Mouse (Mus musculus) G1E (cell line): ENCODE data around the gene Paxbp1. TPM values are rescaled to one million over a fixed set of nuclear protein-coding genes. Genes with fewer than 3 reads are reported as not detected.
A peak's percentile ranks its signal among the peaks of the same experiment; 100 is the strongest.

Source experiments
- ATAC-seq: 2 replicates; pipeline ENCODE4 v1.8.0; 2016; ENCODE audit warnings: mild to moderate bottlenecking; ENCODE audit not compliant: insufficient number of reproducible peaks, poor library complexity, low FRiP score, severe bottlenecking; ENCODE audit errors: extremely low read depth
- DNase-seq: peaks from one replicate; pipeline ENCODE4 v3.0.0; 2012; ENCODE audit warnings: low spot score
- H3K27me3 ChIP-seq: 2 replicates; pipeline ENCODE4 v1.6.1; 2012; ENCODE audit warnings: mild to moderate bottlenecking, low read length, inconsistent platforms; ENCODE audit not compliant: insufficient read depth
- H3K36me3 ChIP-seq: replicated peaks from 2 replicates; pipeline ENCODE3; 2012; ENCODE audit warnings: mild to moderate bottlenecking, inconsistent platforms
- H3K4me1 ChIP-seq: 2 replicates; pipeline ENCODE4 v1.6.1; 2012; ENCODE audit warnings: low read depth, low read length, inconsistent platforms, mixed read lengths; ENCODE audit not compliant: insufficient read depth
- H3K4me3 ChIP-seq: 2 replicates; pipeline ENCODE4 v1.5.1; 2012; ENCODE audit warnings: low read depth, mild to moderate bottlenecking, inconsistent platforms, low read length, moderate library complexity, mixed read lengths
- H3K9me3 ChIP-seq: replicated peaks from 2 replicates; pipeline ENCODE4 v1.6.1; 2012; ENCODE audit warnings: inconsistent platforms
- CTCF ChIP-seq: IDR thresholded peaks from 2 replicates; pipeline ENCODE4 v1.5.1; 2012; ENCODE audit warnings: low read depth, low read length, inconsistent platforms, mixed read lengths
- GATA1 ChIP-seq: IDR thresholded peaks from 2 replicates; pipeline ENCODE4 v1.6.1; 2012; ENCODE audit warnings: borderline replicate concordance, low read length, inconsistent platforms, mixed read lengths
- GATA2 ChIP-seq: IDR thresholded peaks from 2 replicates; pipeline ENCODE4 v1.6.1; 2012; ENCODE audit warnings: low read depth, low read length, inconsistent platforms, borderline replicate concordance
- POLR2AphosphoS5 ChIP-seq: IDR thresholded peaks from 2 replicates; pipeline ENCODE4 v1.6.1; 2012; ENCODE audit warnings: low read depth, low read length, inconsistent platforms; ENCODE audit not compliant: insufficient replicate concordance
- TAL1 ChIP-seq: conservative IDR thresholded peaks from 2 replicates; pipeline ENCODE4 v1.6.1; 2012; ENCODE audit warnings: low read depth, low read length, inconsistent platforms, mixed read lengths
- polyA plus RNA-seq: library from polyadenylated mRNA; stranded (reverse); fragments of >175 nt; gene quantifications from 2 replicates; pipeline ENCODE4 v1.2.3, GENCODE M21; 2012
- total RNA-seq, 2 experiments: library from RNA; stranded (forward) in 1 of 2; stranded (reverse) in 1 of 2; fragments of 200-1000 nt in 1 of 2; fragments of >200 nt in 1 of 2; fragmentation: Nextera tagmentation in 1 of 2; gene quantifications; 2 replicates each; pipeline ENCODE4 v1.2.3; 2014 to 2017

Gene Paxbp1
- total and polyA plus RNA-seq, 3 experiments = 45.9 to 222 (median 116) TPM

- DNase-seq = peak; percentile 24
- peaks cover 51% of the 10 kb centered on the region for H3K36me3 ChIP-seq
- no peaks in the 10 kb centered on the region for H3K9me3 ChIP-seq
- TF ChIP-seq GATA1 (no peak), GATA2 (no peak), TAL1 (no peak; the same call in 1 of the 2 replicates), CTCF (no peak)
- H3K4me1 ChIP-seq = peaks cover 56% of the 10 kb centered on the region
- no peaks in the 10 kb centered on the region for H3K27me3 ChIP-seq
- ATAC-seq = peak; percentile 55
- H3K4me3 ChIP-seq = peak overlapping the region; percentile 25; the same call in 1 of the 2 replicates
These were observed 49.3 kb downstream of the Paxbp1 start for GRCm38 (mm10) chr16:90995023-90995422.

- DNase-seq (no peak), ATAC-seq (no peak)
- H3K36me3 ChIP-seq = peaks cover 64% of the 10 kb centered on the region
- no peaks in the 10 kb centered on the region for H3K9me3 ChIP-seq
- peaks cover 34% of the 10 kb centered on the region for H3K4me1 ChIP-seq
- no peak overlapping the region; the same call in 1 of the 2 replicates for H3K4me3 ChIP-seq
- H3K27me3 ChIP-seq = no peaks in the 10 kb centered on the region
- TF ChIP-seq POLR2AphosphoS5 (no peak), TAL1 (no peak), CTCF (no peak), GATA2 (no peak), GATA1 (no peak)
These were observed 55.2 kb downstream of the Paxbp1 start for GRCm38 (mm10) chr16:90989162-90989561.

GRCm38 (mm10) chr16:90988665-90989064 is 55.7 kb downstream of the Paxbp1 start:
- DNase-seq (peak; percentile 59), ATAC-seq (peak; percentile 99)
- Histone ChIP-seq H3K9me3 (no peaks in the 10 kb centered on the region), H3K4me1 (peaks cover 32% of the 10 kb centered on the region), H3K4me3 (no peak overlapping the region; the same call in 1 of the 2 replicates), H3K27me3 (no peaks in the 10 kb centered on the region), H3K36me3 (peaks cover 65% of the 10 kb centered on the region)
- peak; percentile 97 for TF ChIP-seq TAL1
- no peak for TF ChIP-seq GATA2
- no peak for TF ChIP-seq POLR2AphosphoS5

DNA sequence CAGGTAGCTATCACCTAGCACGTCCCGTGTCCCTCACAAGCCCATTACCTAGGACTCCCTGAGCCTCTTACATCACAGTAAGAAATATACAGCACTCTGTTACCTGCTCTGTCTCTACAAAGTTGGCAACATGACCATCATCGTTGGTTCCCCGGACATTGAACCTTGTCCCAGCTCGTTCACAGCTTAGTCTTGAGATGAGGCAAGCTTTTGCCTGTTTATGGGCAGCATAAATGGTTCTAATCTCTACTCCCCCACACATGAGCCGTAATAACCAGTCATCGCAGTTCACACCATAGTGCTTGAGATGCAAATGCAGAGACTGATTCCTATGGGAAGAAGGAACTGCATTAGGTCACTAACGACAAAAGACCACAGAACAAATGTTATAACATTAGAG is 56.3 kb downstream of the Paxbp1 start:
- no peaks in the 10 kb centered on the region for H3K9me3 ChIP-seq
- H3K36me3 ChIP-seq = peaks cover 66% of the 10 kb centered on the region
- H3K27me3 ChIP-seq = no peaks in the 10 kb centered on the region
- no peak for DNase-seq
- no peak for ATAC-seq
- TF ChIP-seq CTCF = no peak
- H3K4me1 ChIP-seq = peaks cover 28% of the 10 kb centered on the region
- H3K4me3 ChIP-seq = peak overlapping the region; percentile 48; the same call in 1 of the 2 replicates

DNA sequence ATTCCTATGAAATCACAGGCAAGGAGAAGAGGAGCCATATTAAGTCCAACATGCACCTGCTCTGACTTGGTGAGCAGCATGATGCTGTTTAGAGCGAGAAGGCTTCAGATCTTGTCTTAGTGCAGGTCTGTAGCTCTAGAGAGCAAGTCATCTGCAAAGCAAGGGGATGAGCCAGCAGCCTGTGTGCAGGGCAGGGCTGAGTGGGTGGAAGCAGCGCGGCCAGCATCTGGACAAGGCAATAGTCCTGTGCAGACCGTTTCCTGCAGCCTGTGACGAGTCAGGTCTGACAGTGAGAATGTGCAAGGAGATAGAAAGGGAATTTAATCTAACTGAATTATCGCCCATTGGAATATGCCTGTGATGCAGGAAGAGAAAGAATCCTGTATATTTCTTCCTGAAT is 73.3 kb downstream of the Paxbp1 start:
- no peak for TF ChIP-seq TAL1
- no peak for TF ChIP-seq CTCF
- TF ChIP-seq GATA2 = no peak
- no peak for TF ChIP-seq GATA1
- no peak for TF ChIP-seq POLR2AphosphoS5
- DNase-seq (no peak), ATAC-seq (no peak)
- H3K4me1 ChIP-seq = peaks cover 25% of the 10 kb centered on the region
- H3K27me3 ChIP-seq = no peaks in the 10 kb centered on the region
- H3K4me3 ChIP-seq = no peak overlapping the region; the same call in 1 of the 2 replicates
- H3K36me3 ChIP-seq = peaks cover 63% of the 10 kb centered on the region
- H3K9me3 ChIP-seq = no peaks in the 10 kb centered on the region

DNA sequence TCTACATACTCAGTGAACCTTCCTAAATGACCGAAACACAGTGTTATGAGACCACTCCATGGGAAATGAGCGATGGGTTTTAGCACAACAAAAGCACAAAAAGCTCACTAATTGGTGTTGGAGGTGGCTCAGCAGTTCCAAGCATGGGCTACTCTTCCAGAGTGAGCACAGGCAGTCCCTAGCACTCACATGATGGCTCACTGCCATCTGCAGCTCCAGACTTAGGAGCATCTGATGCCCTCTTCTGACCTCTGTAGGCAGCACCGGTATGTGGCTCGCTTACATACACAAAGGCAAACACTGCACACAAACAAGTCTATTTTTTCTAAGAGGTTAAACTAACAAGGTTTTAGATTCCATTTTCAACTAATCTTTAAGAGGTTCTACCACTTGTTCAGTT is 78.1 kb downstream of the Paxbp1 start:
- TF ChIP-seq GATA1 = no peak
- TF ChIP-seq TAL1 = no peak
- no peak for TF ChIP-seq CTCF
- no peak for TF ChIP-seq GATA2
- TF ChIP-seq POLR2AphosphoS5 = no peak
- DNase-seq = no peak
- Histone ChIP-seq H3K4me3 (no peak overlapping the region), H3K4me1 (peaks cover 45% of the 10 kb centered on the region), H3K36me3 (peaks cover 75% of the 10 kb centered on the region), H3K27me3 (no peaks in the 10 kb centered on the region), H3K9me3 (no peaks in the 10 kb centered on the region)
- ATAC-seq = no peak

DNA sequence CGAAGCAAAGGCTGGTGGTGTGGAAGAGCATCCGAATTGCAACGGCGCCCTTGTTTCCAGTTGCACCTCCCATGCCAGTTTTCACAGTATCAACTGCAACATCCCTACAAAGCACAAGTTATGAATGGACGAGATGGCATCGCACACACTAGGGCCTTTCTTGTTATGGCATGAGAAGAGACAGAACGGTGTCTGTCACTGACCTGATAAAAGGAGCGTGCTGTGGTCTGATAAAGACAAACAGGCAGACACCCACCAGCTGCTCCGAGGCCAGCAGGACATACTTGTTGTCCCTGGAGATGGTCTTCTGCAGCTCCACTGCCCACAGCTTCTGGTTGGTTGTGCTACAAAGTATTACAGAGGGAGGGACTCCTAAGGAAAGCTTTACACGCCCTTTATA is 80.0 kb downstream of the Paxbp1 start:
- Histone ChIP-seq H3K9me3 (no peaks in the 10 kb centered on the region), H3K36me3 (peaks cover 76% of the 10 kb centered on the region), H3K27me3 (no peaks in the 10 kb centered on the region), H3K4me3 (peak overlapping the region; percentile 7; the same call in 1 of the 2 replicates), H3K4me1 (peaks cover 30% of the 10 kb centered on the region)
- TF ChIP-seq CTCF (no peak), TAL1 (peak; percentile 77)
- DNase-seq = peak; percentile 42
- ATAC-seq = peak; percentile 96

Other genes starting within 250 kb of the Paxbp1 start
- gene Urb1, start 234.1 kb downstream of the Paxbp1 start, total RNA-seq (2014; fragmentation: Nextera tagmentation) = 20.8 and 24.2 TPM in 2 replicates
- gene Urb1, start 234.1 kb downstream of the Paxbp1 start, total RNA-seq (2017) = 10.8 and 10.9 TPM in 2 replicates
- 8.6 and 9.8 TPM in 2 replicates for gene Urb1, start 234.1 kb downstream of the Paxbp1 start, polyA plus RNA-seq
- not detected in 2 replicates for gene Eva1c, start 217.8 kb downstream of the Paxbp1 start, total RNA-seq (2014; fragmentation: Nextera tagmentation)
- 0.16 and 0.35 TPM in 2 replicates for gene Eva1c, start 217.8 kb downstream of the Paxbp1 start, total RNA-seq (2017)
- gene Eva1c, start 217.8 kb downstream of the Paxbp1 start, polyA plus RNA-seq = not detected in 2 replicates
- 28.7 and 44.8 TPM in 2 replicates for gene Cfap298, start 109.4 kb downstream of the Paxbp1 start, total RNA-seq (2014; fragmentation: Nextera tagmentation)
- gene Cfap298, start 109.4 kb downstream of the Paxbp1 start, total RNA-seq (2017) = 56.7 and 73.4 TPM in 2 replicates
- 70.5 and 72.5 TPM in 2 replicates for gene Cfap298, start 109.4 kb downstream of the Paxbp1 start, polyA plus RNA-seq
- 109 and 118 TPM in 2 replicates for gene Synj1, start 33.2 kb downstream of the Paxbp1 start, total RNA-seq (2014; fragmentation: Nextera tagmentation)
- 32.8 and 37.7 TPM in 2 replicates for gene Synj1, start 33.2 kb downstream of the Paxbp1 start, total RNA-seq (2017)
- 59.5 and 64.8 TPM in 2 replicates for gene Synj1, start 33.2 kb downstream of the Paxbp1 start, polyA plus RNA-seq
- 4.6 and 8.2 TPM in 2 replicates for gene 4932438H23Rik, start 50.6 kb upstream of the Paxbp1 start, total RNA-seq (2014; fragmentation: Nextera tagmentation)
- 0.98 and 1.3 TPM in 2 replicates for gene 4932438H23Rik, start 50.6 kb upstream of the Paxbp1 start, total RNA-seq (2017)
- gene 4932438H23Rik, start 50.6 kb upstream of the Paxbp1 start, polyA plus RNA-seq = 0.07 TPM in 1 of 2 replicates, not detected in the other
- gene Olig2, start 180.9 kb upstream of the Paxbp1 start, total RNA-seq (2014; fragmentation: Nextera tagmentation) = not detected in 2 replicates
- 0.05 and 0.06 TPM in 2 replicates for gene Olig2, start 180.9 kb upstream of the Paxbp1 start, total RNA-seq (2017)
- not detected in 2 replicates for gene Olig2, start 180.9 kb upstream of the Paxbp1 start, polyA plus RNA-seq
- gene Olig1, start 225.2 kb upstream of the Paxbp1 start, total RNA-seq (2014; fragmentation: Nextera tagmentation) = not detected in 2 replicates
- not detected in 2 replicates for gene Olig1, start 225.2 kb upstream of the Paxbp1 start, total RNA-seq (2017)
- gene Olig1, start 225.2 kb upstream of the Paxbp1 start, polyA plus RNA-seq = not detected in 2 replicates